Mouse (Mus musculus) heart, adult 2 months (tissue): ENCODE measurements around the gene Eci3. TPM values are rescaled to one million over a fixed set of nuclear protein-coding genes. Genes with fewer than 3 reads are reported as not detected.

ENCODE experiments used
- DNase-seq, 2 experiments: peaks; one replicate each; pipeline ENCODE4 v3.0.0; 2021
- H3K27ac ChIP-seq: fragments of 200-600 bp; 2 replicates; pipeline ENCODE4 v1.8.1; 2022
- H3K27me3 ChIP-seq: fragments of 200-500 bp; 2 replicates; pipeline ENCODE4 v1.6.1; 2012; ENCODE audit warnings: mild to moderate bottlenecking, low read length, inconsistent platforms, mixed read lengths; ENCODE audit not compliant: control insufficient read depth, insufficient read depth
- H3K36me3 ChIP-seq: fragments of 200-500 bp; 2 replicates; pipeline ENCODE4 v1.6.1; 2012; ENCODE audit warnings: low read length, inconsistent platforms; ENCODE audit not compliant: control insufficient read depth, insufficient read depth
- H3K4me1 ChIP-seq: fragments of 200-500 bp; 2 replicates; pipeline ENCODE4 v1.6.1; 2011; ENCODE audit warnings: low read length; ENCODE audit not compliant: control insufficient read depth, insufficient read depth
- H3K4me3 ChIP-seq: fragments of 200-600 bp; 2 replicates; pipeline ENCODE4 v1.8.1; 2022
- H3K79me2 ChIP-seq: fragments of 200-500 bp; replicated peaks from 2 replicates; pipeline ENCODE4 v1.6.1; 2012; ENCODE audit warnings: mild to moderate bottlenecking, inconsistent platforms, low read length, moderate library complexity, mixed read lengths; ENCODE audit not compliant: control insufficient read depth, insufficient read depth
- H3K9ac ChIP-seq: fragments of 200-500 bp; 2 replicates; pipeline ENCODE4 v1.6.1; 2012; ENCODE audit warnings: low read depth, mild to moderate bottlenecking, control low read depth, inconsistent platforms, low read length, mixed read lengths
- CTCF ChIP-seq: fragments of 200-600 bp; IDR thresholded peaks from 2 replicates; pipeline ENCODE4 v1.8.1; 2022; ENCODE audit warnings: antibody characterized with exemption, mild to moderate bottlenecking, moderate library complexity
- EP300 ChIP-seq: fragments of 200-500 bp; IDR thresholded peaks from 2 replicates; pipeline ENCODE4 v1.6.1; 2011; ENCODE audit warnings: low read depth, low read length, control low read depth; ENCODE audit not compliant: insufficient read depth
- POLR2A ChIP-seq: fragments of 200-500 bp; IDR thresholded peaks from 2 replicates; pipeline ENCODE4 v1.6.1; 2011; ENCODE audit warnings: mild to moderate bottlenecking, low read depth, low read length, control low read depth; ENCODE audit not compliant: insufficient read depth
- WGBS: fragments of 180-500 bp; shearing (Covaris S2); methylation state at CpG from one replicate; pipeline ENCODE4 v1.1.7; 2018; 5-methylcytosine and 5-hydroxymethylcytosine counted together
- intact Hi-C: fragments of 180-260 bp; cut with DNase I; formaldehyde crosslinking; loops from one replicate; pipeline ENCODE4 v1.15.1; 2025
- polyA plus RNA-seq: library from polyadenylated mRNA; depleted of rRNA; stranded (reverse); fragments of >200 nt; gene quantifications from 2 replicates; pipeline ENCODE4 v1.2.3, GENCODE M21; 2012; rRNA removed
- total RNA-seq, 2 experiments: library from RNA; stranded (reverse); gene quantifications; 2 replicates each; pipeline ENCODE4 v1.2.3; 2021

The Eci3 gene
- total and polyA plus RNA-seq, 3 experiments: 0.12 to 2.5 (median 2.3) TPM

- WGBS: 79% methylated on average over 9 of the region's 9 CpGs
- no peak for DNase-seq
- TF ChIP-seq CTCF (no peak), EP300 (no peak), POLR2A (no peak)
- H3K36me3 ChIP-seq: no peaks in the 10 kb centered on the region
- no peaks in the 10 kb centered on the region for H3K79me2 ChIP-seq
- H3K4me3 ChIP-seq: no peak overlapping the region
- no peaks in the 10 kb centered on the region for H3K27me3 ChIP-seq
- intact Hi-C loops: no loop called here
- H3K4me1 ChIP-seq: no peaks in the 10 kb centered on the region; the same call in none of the 2 replicates
- no peak overlapping the region for H3K9ac ChIP-seq
- H3K27ac ChIP-seq: no peak overlapping the region
Observed at GRCm38 (mm10) chr13:34914614-34915013, 49.0 kb downstream of the Eci3 start.

Other genes starting within 250 kb of the Eci3 start
- gene Fam50b, start 229.0 kb downstream of the Eci3 start, total RNA-seq: not detected
- gene Fam50b, start 229.0 kb downstream of the Eci3 start, polyA plus RNA-seq: 0.18 TPM in 1 of 2 replicates, not detected in the other
- gene Prpf4b, start 88.5 kb downstream of the Eci3 start, total RNA-seq: 10 to 100 TPM; 32.1 to 32.8 TPM
- 11.2 and 21.6 TPM in 2 replicates for gene Prpf4b, start 88.5 kb downstream of the Eci3 start, polyA plus RNA-seq
- under 1 TPM; 0.11 to 0.23 TPM for gene Fam217a, start 39.5 kb downstream of the Eci3 start, total RNA-seq
- gene Fam217a, start 39.5 kb downstream of the Eci3 start, polyA plus RNA-seq: 0.25 and 0.32 TPM in 2 replicates
- not detected for gene 4933417A18Rik, start 39.4 kb downstream of the Eci3 start, total RNA-seq
- not detected in 2 replicates for gene 4933417A18Rik, start 39.4 kb downstream of the Eci3 start, polyA plus RNA-seq
- 100 to 1,000 TPM; 234 to 260 TPM for gene Eci2, start 63.3 kb upstream of the Eci3 start, total RNA-seq
- gene Eci2, start 63.3 kb upstream of the Eci3 start, polyA plus RNA-seq: 118 and 234 TPM in 2 replicates